Mouse (Mus musculus) T-cell, adult 2 months (primary cell): ENCODE measurements at regions not wholly inside any gene's neighbourhood (a gene's known extent, or its start where the extent isn't known, plus 50 kb on each side); places are given as distances from the start of the nearest gene placed in this dataset.

Experiments
- DNase-seq: peaks from one replicate; pipeline ENCODE4 v3.0.0; 2022; ENCODE audit warnings: low spot score

DNA sequence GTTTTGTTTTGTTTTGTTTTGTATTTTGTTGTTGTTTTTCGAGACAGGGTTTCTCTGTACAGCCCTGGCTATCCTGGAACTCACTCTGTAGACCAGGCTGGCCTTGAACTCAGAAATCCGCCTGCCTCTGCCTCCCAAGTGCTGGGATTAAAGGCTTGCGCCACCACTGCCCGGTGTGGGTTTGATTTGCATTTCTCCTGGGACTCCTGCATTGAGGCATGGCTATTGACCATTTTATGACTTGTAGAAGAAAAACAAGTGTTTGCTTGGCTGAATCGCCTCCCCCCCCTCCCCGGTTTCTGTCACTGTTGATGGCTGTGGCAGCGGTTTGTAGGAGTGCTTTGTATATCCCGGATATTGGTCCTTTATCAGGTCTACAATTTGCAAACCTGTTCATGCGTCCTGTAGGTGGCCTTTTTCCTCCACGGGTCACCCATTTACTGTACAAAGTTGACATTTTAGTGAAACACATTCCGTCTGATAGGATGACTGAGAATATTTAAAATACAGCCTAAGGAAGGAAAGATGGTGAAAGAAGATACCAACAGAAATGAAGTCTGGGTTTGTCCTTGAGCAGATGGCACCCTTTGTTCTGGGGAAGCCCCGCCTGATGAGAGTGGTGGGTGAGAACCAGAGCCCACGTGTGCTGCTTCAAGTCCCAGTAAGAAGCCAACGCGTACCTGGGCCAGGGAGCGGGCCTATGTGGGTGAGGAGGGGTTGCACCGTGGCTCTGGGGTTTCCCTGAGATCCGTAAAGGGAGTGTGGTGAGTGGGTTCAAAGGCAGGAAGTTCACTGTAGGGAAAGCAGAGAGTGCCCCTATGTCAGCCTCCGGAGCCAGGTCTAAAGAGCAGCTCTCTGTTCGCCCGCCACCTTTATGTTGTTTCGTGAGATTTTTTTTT lies 52.6 kb upstream of the Smndc1 start:
- DNase-seq = peak; percentile 96

DNA sequence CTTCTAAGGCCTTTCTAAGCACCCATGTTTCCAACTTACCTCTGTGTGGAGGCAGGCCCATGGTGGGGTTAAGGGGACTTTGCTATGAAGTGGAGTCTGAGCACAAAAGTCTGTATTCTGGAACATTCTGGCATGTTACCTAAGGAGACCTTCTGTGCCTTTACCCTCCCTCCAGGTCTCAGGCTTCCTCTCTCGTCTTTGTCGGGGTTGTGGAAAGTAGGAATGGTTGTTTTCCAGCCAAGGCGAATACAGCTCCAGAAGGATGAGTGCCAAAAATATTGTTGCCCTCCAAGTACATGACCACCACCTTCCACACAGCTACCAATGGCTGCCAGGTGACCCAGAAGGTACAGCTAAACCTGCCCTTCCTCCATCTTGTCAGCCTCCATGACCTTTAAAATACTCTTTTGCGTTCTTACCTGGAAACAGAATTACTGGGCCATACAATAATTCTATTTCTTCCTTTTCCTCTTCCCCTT lies 51.8 kb upstream of the Smndc1 start:
- DNase-seq = no peak

DNA sequence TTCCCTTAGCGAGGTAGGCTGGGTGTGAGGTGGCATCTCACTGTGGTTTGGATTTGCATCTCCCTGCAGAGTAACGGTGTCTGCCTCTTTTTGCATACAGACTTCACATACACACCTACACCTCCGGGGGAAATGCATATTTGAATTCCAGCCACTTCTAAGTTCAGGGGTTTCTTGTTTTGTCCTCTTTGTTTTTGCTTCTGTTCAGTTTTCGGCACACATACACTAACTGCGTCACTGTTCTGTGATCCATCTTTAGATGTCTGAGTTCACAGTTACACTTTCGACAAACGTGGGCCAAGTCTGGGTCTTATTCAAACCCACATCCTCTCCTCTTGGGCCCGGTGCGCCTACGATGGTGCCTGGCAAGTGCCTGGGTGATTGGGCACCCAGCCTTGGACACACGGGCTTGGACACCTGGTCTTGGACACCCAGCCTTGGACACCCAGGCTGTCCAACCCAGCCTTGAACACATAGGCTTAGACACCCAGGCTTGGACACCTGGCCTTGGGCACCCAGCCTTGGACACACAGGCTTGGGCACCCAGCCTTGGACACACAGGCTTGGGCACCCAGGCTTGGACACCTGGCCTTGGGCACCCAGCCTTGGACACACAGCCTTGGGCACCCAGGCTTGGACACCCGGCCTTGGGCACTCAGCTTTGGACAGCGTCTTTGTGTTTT lies 51.2 kb upstream of the Smndc1 start:
- peak; percentile 89 for DNase-seq

DNA sequence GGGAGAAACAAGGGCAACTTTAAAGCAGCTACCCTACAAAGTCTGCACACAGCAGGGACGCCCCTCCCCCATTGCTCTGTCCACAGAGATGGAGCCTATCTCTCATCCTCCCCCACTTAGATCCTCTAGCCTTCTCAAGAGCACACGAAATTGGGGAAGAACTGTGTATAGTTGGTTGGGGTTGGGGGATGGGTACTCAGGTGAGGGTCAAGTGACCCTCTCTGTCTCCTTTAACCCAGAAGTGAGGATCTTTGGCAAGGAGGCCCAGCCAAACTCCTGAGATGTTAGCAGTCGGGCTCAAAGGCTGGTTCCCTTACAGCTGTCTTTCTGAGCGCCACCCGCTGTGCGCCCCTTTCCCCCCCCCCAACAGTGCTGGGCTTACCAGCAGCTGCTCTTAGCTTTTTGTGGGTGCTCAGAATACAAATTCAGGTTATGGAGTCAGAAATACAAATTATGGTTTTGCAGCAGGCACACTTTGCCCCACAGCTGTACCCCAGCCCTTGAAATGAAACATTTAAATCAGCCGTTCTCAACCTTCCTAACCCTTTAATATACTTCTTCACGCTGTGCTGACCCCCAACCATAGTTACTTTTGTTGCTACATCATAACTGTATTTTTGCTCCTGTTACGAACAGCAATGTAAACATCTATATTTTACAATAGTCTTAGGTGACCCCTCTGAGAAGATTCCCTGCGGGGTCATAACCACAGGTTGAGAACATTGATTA lies 50.1 kb upstream of the Smndc1 start:
- no peak for DNase-seq
